Mouse (Mus musculus): ENCODE measurements around the gene Hck. TPM values are rescaled to one million over a fixed set of nuclear protein-coding genes. Genes with fewer than 3 reads are reported as not detected.

Gene Hck
- 100 to 1,000 TPM; 416 TPM for total RNA-seq (2023)

DNA sequence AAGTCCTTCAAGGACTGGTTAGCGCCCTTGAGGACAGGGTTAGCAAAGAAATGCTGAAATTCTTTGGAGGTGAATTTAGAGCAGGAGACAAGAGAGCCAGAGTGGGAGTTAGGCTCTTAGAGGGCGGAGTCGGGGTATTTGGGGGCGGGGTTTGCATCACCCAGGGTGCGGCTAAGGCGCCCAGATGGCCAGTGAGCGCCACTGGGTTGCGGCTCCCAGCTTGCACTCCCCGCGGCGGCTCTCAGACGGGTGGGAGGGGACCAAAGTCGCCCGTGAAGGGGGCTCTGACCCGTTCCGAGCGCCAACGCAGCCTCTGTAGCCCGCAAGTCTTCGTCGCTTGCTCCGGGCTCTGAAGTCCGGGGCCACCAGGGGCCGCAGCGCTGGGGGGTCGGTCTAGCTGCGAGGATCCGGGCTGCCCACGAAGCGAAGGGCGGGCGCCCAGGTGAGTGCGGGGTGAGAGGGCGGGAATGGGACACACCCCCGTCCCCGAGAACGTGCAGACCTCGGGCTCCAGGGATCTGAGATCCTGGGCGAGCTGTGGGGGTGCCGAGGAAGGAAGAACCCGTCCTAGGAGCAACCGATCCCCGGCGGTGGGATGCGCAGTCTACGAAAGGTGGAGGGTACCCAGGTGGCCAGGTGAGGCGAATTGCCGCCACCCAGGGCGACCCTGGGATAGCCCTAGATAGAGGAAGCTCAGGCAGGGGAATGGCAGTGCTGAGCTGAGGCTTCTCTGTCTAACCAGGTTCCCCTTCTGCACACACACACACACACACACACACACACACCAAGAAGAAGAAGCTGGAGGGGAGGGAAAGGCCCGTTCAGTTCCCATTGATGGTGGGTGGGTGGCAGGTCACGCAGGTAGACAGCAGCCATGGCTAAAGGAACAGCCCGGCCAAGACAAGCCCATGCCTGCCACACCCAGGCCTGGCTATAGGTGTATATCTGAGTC lies at the start of gene Hck:
TSS of gene Hck (plus strand) at position 156 of the 952 bp plus-strand sequence.

DNA sequence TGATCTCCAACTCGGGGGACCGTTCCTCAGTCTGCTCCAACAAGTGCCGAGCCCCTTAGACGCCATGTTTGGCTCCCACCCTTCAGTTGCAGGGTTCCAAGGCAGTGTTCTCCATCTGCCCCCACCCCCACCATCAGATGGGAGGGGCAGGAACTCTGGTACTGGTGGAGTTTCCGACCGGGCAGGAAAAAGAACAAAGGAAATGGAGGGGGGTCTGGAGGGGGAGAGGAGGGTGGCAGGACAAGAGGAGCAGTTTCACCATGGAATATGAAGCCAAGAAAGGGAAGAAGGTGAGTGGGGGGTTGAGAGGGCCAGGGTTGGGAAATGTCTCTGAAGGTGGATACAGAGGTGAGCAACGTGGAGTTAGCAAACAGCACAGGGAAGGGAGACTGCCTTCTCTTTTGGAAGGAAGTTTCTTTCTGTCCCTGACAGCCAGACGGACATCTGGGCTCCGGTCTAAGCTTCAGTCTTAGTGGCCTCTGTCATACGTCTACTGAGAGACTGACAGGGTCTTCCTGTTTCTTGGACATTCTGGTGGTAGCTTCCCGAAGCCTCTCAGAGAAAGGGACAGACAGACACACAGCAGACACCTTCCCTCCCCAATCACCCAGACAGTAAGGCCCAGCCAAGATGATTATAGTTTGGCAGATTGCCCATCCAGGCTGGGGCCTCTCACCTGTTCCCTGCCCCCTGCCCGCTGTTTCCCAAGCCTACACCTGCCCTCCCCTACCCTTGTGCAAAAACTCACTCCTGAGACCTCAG lies 42.3 kb upstream of the Hck start, which contains the start of gene Ccm2l:
TSS of gene Ccm2l (plus strand) at position 209 of the 762 bp plus-strand sequence.

DNA sequence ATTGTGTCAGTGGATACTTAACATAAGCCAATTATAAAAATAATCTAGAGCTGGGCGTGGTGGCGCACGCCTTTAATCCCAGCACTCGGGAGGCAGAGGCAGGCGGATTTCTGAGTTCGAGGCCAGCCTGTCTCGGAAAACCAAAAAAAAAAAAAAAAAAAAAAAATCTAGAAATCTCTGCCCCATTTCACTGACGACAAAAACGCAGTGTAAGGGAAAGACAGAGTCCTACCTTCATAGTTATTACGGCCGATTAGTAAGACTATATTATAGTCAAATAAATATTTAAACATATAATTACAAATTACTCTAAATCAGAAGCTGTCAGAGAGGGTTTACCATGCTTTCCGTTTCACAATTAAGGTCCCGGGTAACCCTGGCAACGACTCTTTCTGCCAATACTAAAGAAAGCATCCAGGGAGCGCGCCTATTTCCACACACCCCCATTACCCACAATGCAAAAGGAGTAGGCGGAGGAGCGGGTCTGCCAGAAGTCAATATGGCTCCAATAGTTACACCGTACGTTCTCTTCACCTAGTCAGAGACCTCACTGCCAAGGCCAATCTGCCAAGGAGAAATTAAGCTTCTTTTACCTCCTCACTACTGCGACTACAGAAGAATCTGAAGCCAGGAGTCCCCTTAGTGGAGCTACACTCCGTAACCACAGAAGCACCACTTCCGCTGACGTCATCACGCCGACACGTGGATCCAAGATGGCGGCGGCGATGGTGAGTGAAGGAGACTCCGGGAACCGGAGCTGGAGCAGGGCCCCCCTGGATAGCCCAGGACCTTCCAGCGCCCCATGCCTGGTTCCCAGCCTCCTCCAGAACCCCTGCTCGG lies 52.8 kb downstream of the Hck start, which contains the start of gene Tm9sf4:
TSS of gene Tm9sf4 (plus strand) at position 460 of the 840 bp plus-strand sequence.

Other genes starting within 250 kb of the Hck start
- not detected for gene Mylk2, start 197.1 kb upstream of the Hck start, total RNA-seq (2023)
- not detected for gene Foxs1, start 175.3 kb upstream of the Hck start, total RNA-seq (2023)
- gene Dusp15, start 156.8 kb upstream of the Hck start, total RNA-seq (2023): not detected
- gene Ttll9, start 146.0 kb upstream of the Hck start, total RNA-seq (2023): not detected
- 10 to 100 TPM; 33.5 to 36.8 TPM for gene Pdrg1, start 93.0 kb upstream of the Hck start, total RNA-seq (2023)
- not detected for gene Xkr7, start 76.6 kb upstream of the Hck start, total RNA-seq (2023)
- not detected for gene Ccm2l, start 42.5 kb upstream of the Hck start, total RNA-seq (2023)
- gene Tm9sf4, start 52.8 kb downstream of the Hck start, total RNA-seq (2023): 100 to 1,000 TPM; 156 to 161 TPM
- gene Tspyl3, start 117.0 kb downstream of the Hck start, total RNA-seq (2023): 10 to 100 TPM; 11.3 to 12.4 TPM
- 10 to 100 TPM; 90.5 to 92.1 TPM for gene Plagl2, start 133.0 kb downstream of the Hck start, total RNA-seq (2023)
- gene Pofut1, start 133.1 kb downstream of the Hck start, total RNA-seq (2023): 10 to 100 TPM; 27.6 to 30.5 TPM
- gene Kif3b, start 182.9 kb downstream of the Hck start, total RNA-seq (2023): 10 to 100 TPM; 28.4 to 30.1 TPM
- gene Asxl1, start 237.4 kb downstream of the Hck start, total RNA-seq (2023): 10 to 100 TPM; 55.7 to 57.4 TPM

Measured in monocyte, adult 59 days (primary cell).